Mouse (Mus musculus): ENCODE measurements around the gene Gprin3. TPM values are rescaled to one million over a fixed set of nuclear protein-coding genes. Genes with fewer than 3 reads are reported as not detected.

The Gprin3 gene
- polyA plus RNA-seq, 1 experiment from 2014 or later = 1.9 TPM

GRCm38 (mm10) chr6:59423836-59424235 lies 2.3 kb downstream of the Gprin3 start:
- no peak for DNase-seq (ENCODE audit: low spot score)

GRCm38 (mm10) chr6:59419264-59419663 lies 6.8 kb downstream of the Gprin3 start:
- ATAC-seq = no peak
- DNase-seq (ENCODE audit: low spot score) = no peak
- no peaks in the 10 kb centered on the region for H3K27me3 ChIP-seq (replicated peaks; ENCODE audit: control insufficient read depth, insufficient read depth, low read length)

More at GRCm38 (mm10) chr6:59423836-59424235, 2.3 kb downstream of the Gprin3 start:
- Histone ChIP-seq H3K4me1 (ENCODE audit: control insufficient read depth, insufficient read depth, low read length) (0 out of 2 replicates have a peak, but pooled peaks cover 6% of the 10 kb centered on the region), H3K36me3 (ENCODE audit: control insufficient read depth, insufficient read depth, low read length) (no peaks in the 10 kb centered on the region), H3K9ac (ENCODE audit: low read length) (no peak overlapping the region), H3K27ac (ENCODE audit: low read depth, low read length) (no peak overlapping the region), H3K27me3 (replicated peaks; ENCODE audit: control insufficient read depth, insufficient read depth, low read length) (no peaks in the 10 kb centered on the region), H3K4me2 (ENCODE audit: low read length) (no peak overlapping the region), H3K4me3 (ENCODE audit: low read depth, low read length) (no peak overlapping the region), H3K9me3 (replicated peaks; ENCODE audit: control insufficient read depth, low read length) (no peaks in the 10 kb centered on the region)
- ATAC-seq = no peak
- WGBS = 58% methylated on average over 1 of the region's 1 CpGs

GRCm38 (mm10) chr6:59418659-59419058 lies 7.4 kb downstream of the Gprin3 start:
- H3K9ac ChIP-seq (ENCODE audit: low read length) = no peak overlapping the region
- no peaks in the 10 kb centered on the region for H3K4me1 ChIP-seq (ENCODE audit: control insufficient read depth, insufficient read depth, low read length)
- H3K27me3 ChIP-seq (replicated peaks; ENCODE audit: control insufficient read depth, insufficient read depth, low read length) = no peaks in the 10 kb centered on the region
- ATAC-seq (no peak), DNase-seq (ENCODE audit: low spot score) (no peak)
- no peaks in the 10 kb centered on the region for H3K9me3 ChIP-seq (replicated peaks; ENCODE audit: control insufficient read depth, low read length)
- no peak overlapping the region for H3K4me3 ChIP-seq (ENCODE audit: low read depth, low read length)
- no peak overlapping the region for H3K27ac ChIP-seq (ENCODE audit: low read depth, low read length)
- WGBS = 74% methylated on average over 2 of the region's 2 CpGs
- H3K36me3 ChIP-seq (ENCODE audit: control insufficient read depth, insufficient read depth, low read length) = no peaks in the 10 kb centered on the region
- H3K4me2 ChIP-seq (ENCODE audit: low read length) = no peak overlapping the region

More at GRCm38 (mm10) chr6:59419264-59419663, 6.8 kb downstream of the Gprin3 start:
- no peak overlapping the region for H3K27ac ChIP-seq (ENCODE audit: low read depth, low read length)
- 46% methylated on average over 3 of the region's 3 CpGs for WGBS
- H3K9me3 ChIP-seq (replicated peaks; ENCODE audit: control insufficient read depth, low read length) = no peaks in the 10 kb centered on the region
- no peak overlapping the region for H3K4me2 ChIP-seq (ENCODE audit: low read length)
- H3K4me1 ChIP-seq (ENCODE audit: control insufficient read depth, insufficient read depth, low read length) = no peaks in the 10 kb centered on the region
- no peak overlapping the region for H3K9ac ChIP-seq (ENCODE audit: low read length)
- no peaks in the 10 kb centered on the region for H3K36me3 ChIP-seq (ENCODE audit: control insufficient read depth, insufficient read depth, low read length)
- no peak overlapping the region for H3K4me3 ChIP-seq (ENCODE audit: low read depth, low read length)

DNA sequence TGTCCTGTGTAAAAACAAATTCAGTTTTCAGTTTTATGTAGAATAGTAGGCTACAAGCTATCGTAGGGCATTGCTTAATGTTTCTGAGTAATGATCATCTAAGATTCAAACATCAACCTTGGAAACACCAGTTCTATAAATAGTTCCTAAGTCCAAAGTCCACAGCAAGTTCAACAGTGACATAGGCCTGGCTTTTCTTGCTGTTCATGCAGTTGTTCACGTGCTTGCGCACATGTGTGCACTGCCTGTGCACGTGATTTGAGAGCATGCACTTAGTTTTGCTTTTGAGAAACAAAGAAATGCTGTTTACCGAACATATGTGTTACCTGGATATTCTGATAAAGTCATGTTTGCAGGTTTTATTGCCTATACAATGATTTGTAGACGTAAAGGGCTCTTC lies 11.3 kb downstream of the Gprin3 start:
- Histone ChIP-seq H3K27ac (ENCODE audit: low read depth, low read length) (no peak overlapping the region), H3K36me3 (ENCODE audit: control insufficient read depth, insufficient read depth, low read length) (no peaks in the 10 kb centered on the region), H3K9ac (ENCODE audit: low read length) (no peak overlapping the region), H3K4me3 (ENCODE audit: low read depth, low read length) (no peak overlapping the region), H3K9me3 (replicated peaks; ENCODE audit: control insufficient read depth, low read length) (no peaks in the 10 kb centered on the region), H3K27me3 (replicated peaks; ENCODE audit: control insufficient read depth, insufficient read depth, low read length) (no peaks in the 10 kb centered on the region), H3K4me1 (ENCODE audit: control insufficient read depth, insufficient read depth, low read length) (peaks cover 8% of the 10 kb centered on the region; the same call in 1 of the 2 replicates), H3K4me2 (ENCODE audit: low read length) (no peak overlapping the region)
- WGBS = 89% methylated on average over 6 of the region's 6 CpGs
- DNase-seq (ENCODE audit: low spot score) = no peak
- ATAC-seq = no peak

GRCm38 (mm10) chr6:59412417-59413346 lies 13.4 kb downstream of the Gprin3 start:
- WGBS = 23% methylated on average over 13 of the region's 13 CpGs
- no peak overlapping the region for H3K4me3 ChIP-seq (ENCODE audit: low read depth, low read length)
- peak; percentile 40 for ATAC-seq
- H3K27me3 ChIP-seq (replicated peaks; ENCODE audit: control insufficient read depth, insufficient read depth, low read length) = no peaks in the 10 kb centered on the region
- no peak overlapping the region for H3K27ac ChIP-seq (ENCODE audit: low read depth, low read length)
- no peaks in the 10 kb centered on the region for H3K9me3 ChIP-seq (replicated peaks; ENCODE audit: control insufficient read depth, low read length)
- peaks cover 8% of the 10 kb centered on the region; the same call in 1 of the 2 replicates for H3K4me1 ChIP-seq (ENCODE audit: control insufficient read depth, insufficient read depth, low read length)
- H3K9ac ChIP-seq (ENCODE audit: low read length) = no peak overlapping the region
- peak; percentile 70 for DNase-seq (ENCODE audit: low spot score)
- H3K36me3 ChIP-seq (ENCODE audit: control insufficient read depth, insufficient read depth, low read length) = no peaks in the 10 kb centered on the region
- no peak overlapping the region; the same call in 1 of the 2 replicates for H3K4me2 ChIP-seq (ENCODE audit: low read length)

DNA sequence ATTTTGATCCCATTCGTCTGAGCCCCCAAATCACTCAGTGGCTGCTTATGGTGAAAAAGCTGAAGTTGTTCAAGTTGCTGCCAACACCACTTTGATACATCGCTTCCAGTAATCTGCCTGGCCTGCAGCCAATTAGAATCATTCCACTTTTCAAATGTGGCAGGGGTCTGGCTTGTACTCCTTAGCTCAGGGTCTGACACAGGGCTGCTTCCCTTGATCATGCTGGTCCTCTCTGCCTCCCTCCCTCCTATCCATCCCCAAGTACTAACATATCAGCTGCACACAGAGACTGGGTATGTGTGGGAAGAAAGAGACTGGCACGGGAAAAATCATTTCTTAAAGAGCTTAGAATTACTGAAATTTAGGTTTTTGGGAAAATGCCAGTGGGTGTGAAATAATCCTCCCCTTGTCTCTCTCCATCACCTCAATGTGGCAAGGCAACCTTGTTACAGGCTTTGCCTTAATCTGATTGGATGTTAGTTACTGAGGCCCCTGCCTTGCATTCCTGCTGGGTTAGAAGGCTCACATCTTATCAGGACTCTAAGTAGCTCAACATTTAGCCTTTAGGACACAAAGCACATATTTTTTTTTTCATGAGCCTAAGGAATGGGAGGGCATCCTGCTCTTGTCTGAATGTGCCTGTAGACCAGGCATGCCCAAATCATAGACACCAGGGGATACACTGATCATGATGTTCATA lies 16.9 kb downstream of the Gprin3 start:
- Histone ChIP-seq H3K27ac (ENCODE audit: low read depth, low read length) (no peak overlapping the region), H3K9ac (ENCODE audit: low read length) (no peak overlapping the region), H3K9me3 (replicated peaks; ENCODE audit: control insufficient read depth, low read length) (no peaks in the 10 kb centered on the region), H3K27me3 (replicated peaks; ENCODE audit: control insufficient read depth, insufficient read depth, low read length) (no peaks in the 10 kb centered on the region), H3K4me1 (ENCODE audit: control insufficient read depth, insufficient read depth, low read length) (peaks cover 8% of the 10 kb centered on the region; the same call in 1 of the 2 replicates), H3K36me3 (ENCODE audit: control insufficient read depth, insufficient read depth, low read length) (no peaks in the 10 kb centered on the region), H3K4me2 (ENCODE audit: low read length) (no peak overlapping the region), H3K4me3 (ENCODE audit: low read depth, low read length) (no peak overlapping the region)
- ATAC-seq = peak; percentile 49; the same call in 1 of the 2 replicates
- DNase-seq (ENCODE audit: low spot score) = peak; percentile 74
- WGBS = 24% methylated on average over 3 of the region's 3 CpGs

GRCm38 (mm10) chr6:59407482-59407997 lies 18.6 kb downstream of the Gprin3 start:
- Histone ChIP-seq H3K4me2 (ENCODE audit: low read length) (no peak overlapping the region), H3K27me3 (replicated peaks; ENCODE audit: control insufficient read depth, insufficient read depth, low read length) (no peaks in the 10 kb centered on the region), H3K4me1 (ENCODE audit: control insufficient read depth, insufficient read depth, low read length) (peaks cover 3% of the 10 kb centered on the region; the same call in 1 of the 2 replicates), H3K4me3 (ENCODE audit: low read depth, low read length) (no peak overlapping the region), H3K36me3 (ENCODE audit: control insufficient read depth, insufficient read depth, low read length) (no peaks in the 10 kb centered on the region), H3K9ac (ENCODE audit: low read length) (no peak overlapping the region), H3K9me3 (replicated peaks; ENCODE audit: control insufficient read depth, low read length) (no peaks in the 10 kb centered on the region), H3K27ac (ENCODE audit: low read depth, low read length) (no peak overlapping the region)
- DNase-seq (ENCODE audit: low spot score) = no peak
- ATAC-seq = no peak
- 93% methylated on average over 4 of the region's 4 CpGs for WGBS

- H3K36me3 ChIP-seq (ENCODE audit: control insufficient read depth, insufficient read depth, low read length) = no peaks in the 10 kb centered on the region
- ATAC-seq (no peak), DNase-seq (ENCODE audit: low spot score) (no peak)
- no peak overlapping the region for H3K4me3 ChIP-seq (ENCODE audit: low read depth, low read length)
- 95% methylated on average over 3 of the region's 3 CpGs for WGBS
- H3K9me3 ChIP-seq (replicated peaks; ENCODE audit: control insufficient read depth, low read length) = no peaks in the 10 kb centered on the region
- no peak overlapping the region for H3K4me2 ChIP-seq (ENCODE audit: low read length)
- no peaks in the 10 kb centered on the region for H3K27me3 ChIP-seq (replicated peaks; ENCODE audit: control insufficient read depth, insufficient read depth, low read length)
- no peak overlapping the region for H3K27ac ChIP-seq (ENCODE audit: low read depth, low read length)
- no peak overlapping the region for H3K9ac ChIP-seq (ENCODE audit: low read length)
- no peaks in the 10 kb centered on the region for H3K4me1 ChIP-seq (ENCODE audit: control insufficient read depth, insufficient read depth, low read length)
Measured at GRCm38 (mm10) chr6:59390208-59390607, 35.9 kb downstream of the Gprin3 start.

All from forebrain, embryonic 14.5 days (tissue).